Mouse (Mus musculus) gastrocnemius, adult 2 months (tissue): ENCODE results near the gene Pnkp. TPM values are rescaled to one million over a fixed set of nuclear protein-coding genes. Genes with fewer than 3 reads are reported as not detected.

Experiments
- DNase-seq: peaks from one replicate; pipeline ENCODE4 v3.0.0; 2022
- H3K27ac ChIP-seq: fragments of 200-600 bp; 2 replicates; pipeline ENCODE4 v1.8.1; 2022; ENCODE audit warnings: mild to moderate bottlenecking
- H3K4me3 ChIP-seq: fragments of 200-600 bp; 2 replicates; pipeline ENCODE4 v1.8.1; 2022; ENCODE audit warnings: mild to moderate bottlenecking, moderate library complexity
- CTCF ChIP-seq: fragments of 200-600 bp; IDR thresholded peaks from 2 replicates; pipeline ENCODE4 v1.8.1; 2022; ENCODE audit warnings: antibody characterized with exemption, mild to moderate bottlenecking, moderate library complexity
- intact Hi-C: fragments of 180-260 bp; cut with DNase I; formaldehyde crosslinking; loops from one replicate; pipeline ENCODE4 v1.15.1; 2025
- total RNA-seq, 2 experiments: library from RNA; stranded (reverse); gene quantifications; 2 replicates each; pipeline ENCODE4 v1.2.3; 2021

Pnkp gene
- total RNA-seq, 2 experiments from 2014 or later, result 19.4 to 21.2 TPM

DNA sequence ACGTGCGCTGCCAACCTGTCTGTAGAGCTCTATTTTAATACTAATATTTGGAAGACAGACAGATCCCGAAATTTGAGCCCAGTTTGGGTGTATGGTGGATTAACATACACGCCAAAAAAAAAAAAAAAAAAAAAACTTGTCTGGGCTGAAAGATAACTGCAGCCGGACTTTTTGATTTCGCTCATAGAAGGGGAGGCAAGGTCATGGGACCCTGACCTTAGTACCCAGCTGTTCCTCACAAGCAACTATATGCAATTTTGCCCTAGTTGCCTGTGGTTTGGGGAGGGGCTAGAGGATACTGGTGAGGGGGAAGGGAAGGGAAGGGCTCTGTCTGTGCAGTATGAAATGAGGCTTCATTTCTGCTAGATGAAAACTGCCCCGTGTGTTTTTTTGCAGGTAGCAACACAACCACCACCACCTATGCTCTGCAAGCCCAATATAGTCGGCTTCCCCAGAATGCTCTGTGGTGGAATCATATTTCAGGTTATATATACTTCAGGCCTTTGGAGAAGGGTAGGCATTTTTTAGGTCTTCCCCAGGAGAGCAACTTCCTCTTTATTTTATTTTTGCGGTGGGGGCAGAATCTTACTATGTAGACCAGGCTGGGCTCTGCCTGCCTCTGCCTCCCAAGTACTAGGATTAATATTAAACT is 548 bp upstream of the Pnkp start:
- no peak for DNase-seq
- TF ChIP-seq CTCF, result no peak
- intact Hi-C loops, result no loop called here
- H3K4me3 ChIP-seq, result peak overlapping the region; percentile 98
- H3K27ac ChIP-seq, result peak overlapping the region; percentile 92

DNA sequence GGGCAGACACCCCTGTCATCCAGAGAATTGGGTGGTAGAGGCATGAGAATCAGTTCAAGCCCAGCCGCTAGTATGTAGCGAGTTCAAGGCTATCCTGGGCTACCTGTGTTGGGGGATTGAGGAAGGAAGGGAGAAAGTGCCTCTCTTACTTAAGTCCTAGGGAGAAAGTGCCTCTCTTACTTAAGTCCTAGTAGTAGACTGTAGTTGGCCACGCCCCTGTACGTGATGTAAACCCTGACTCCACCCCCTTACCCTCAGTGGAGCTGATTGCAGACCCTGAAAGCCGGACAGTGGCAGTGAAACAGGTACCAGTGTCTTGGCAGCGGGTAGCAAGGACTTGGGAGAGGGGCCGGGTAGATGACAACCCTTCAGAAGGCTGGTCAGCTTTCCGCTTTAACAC is 966 bp downstream of the Pnkp start:
- DNase-seq, result peak; percentile 46
- intact Hi-C loops, result no loop called here
- no peak for TF ChIP-seq CTCF
- Histone ChIP-seq H3K4me3 (peak overlapping the region; percentile 98), H3K27ac (peak overlapping the region; percentile 92)

DNA sequence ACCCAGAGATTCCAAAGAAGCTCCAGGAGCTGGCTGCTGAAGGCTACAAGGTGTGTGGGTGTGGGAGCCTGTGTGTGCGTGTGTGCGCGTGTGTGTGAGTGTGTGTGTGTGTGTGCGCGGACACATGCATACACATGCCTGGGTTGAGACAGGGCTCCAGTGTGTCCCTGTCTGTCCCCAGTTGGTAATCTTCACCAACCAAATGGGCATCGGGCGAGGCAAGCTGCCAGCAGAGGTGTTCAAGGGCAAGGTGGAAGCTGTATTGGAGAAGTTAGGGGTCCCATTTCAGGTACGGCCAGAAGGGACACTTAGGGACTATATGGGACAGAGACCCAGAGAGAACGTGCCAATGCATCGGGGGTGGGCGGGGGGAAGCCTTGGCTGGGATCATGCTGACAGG is 3.0 kb downstream of the Pnkp start:
- no peak for TF ChIP-seq CTCF
- H3K4me3 ChIP-seq, result no peak overlapping the region
- H3K27ac ChIP-seq, result no peak overlapping the region
- peak; percentile 41 for DNase-seq
- intact Hi-C loops, result no loop called here

DNA sequence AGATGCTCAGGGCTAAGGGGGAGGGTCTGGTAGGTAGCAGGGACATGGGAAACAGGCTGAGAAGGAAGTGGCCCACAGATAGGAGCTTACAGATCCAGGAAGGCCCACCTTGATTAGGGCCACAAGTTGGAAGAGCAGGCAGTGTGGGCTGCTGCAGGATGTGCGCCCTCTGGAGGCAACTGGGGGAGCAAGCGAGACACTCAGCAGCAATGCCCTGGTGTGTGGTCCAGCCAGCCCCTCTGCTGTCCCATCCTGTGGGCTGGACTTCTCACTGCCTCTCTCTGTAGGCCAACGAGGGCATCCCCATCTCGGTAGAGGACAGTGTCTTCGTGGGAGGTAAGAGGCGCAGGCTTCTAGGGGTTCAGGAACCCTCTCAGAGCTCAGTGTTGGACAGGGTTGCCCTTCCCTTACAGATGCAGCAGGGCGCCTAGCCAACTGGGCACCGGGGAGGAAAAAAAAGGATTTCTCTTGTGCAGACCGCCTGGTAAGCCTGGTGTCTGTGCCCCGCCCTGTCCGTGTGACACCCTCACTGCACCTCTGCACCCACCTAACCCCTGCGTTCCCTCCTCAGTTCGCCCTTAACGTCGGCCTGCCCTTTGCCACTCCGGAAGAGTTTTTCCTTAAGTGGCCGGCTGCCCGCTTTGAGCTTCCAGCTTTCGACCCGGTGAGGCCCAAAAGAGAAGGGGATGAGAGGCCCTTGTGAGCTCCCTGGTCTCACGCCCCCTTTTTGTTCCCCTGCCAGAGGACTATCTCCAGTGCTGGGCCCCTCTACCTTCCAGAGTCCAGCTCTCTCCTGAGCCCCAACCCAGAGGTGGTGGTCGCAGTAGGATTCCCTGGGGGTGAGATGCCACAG is 3.9 kb downstream of the Pnkp start:
- Histone ChIP-seq H3K4me3 (no peak overlapping the region), H3K27ac (peak overlapping the region; percentile 40; the same call in 1 of the 2 replicates)
- peak; percentile 93; the same call in 1 of the 2 replicates for TF ChIP-seq CTCF
- DNase-seq, result peak; percentile 83
- intact Hi-C loops, result no loop called here

DNA sequence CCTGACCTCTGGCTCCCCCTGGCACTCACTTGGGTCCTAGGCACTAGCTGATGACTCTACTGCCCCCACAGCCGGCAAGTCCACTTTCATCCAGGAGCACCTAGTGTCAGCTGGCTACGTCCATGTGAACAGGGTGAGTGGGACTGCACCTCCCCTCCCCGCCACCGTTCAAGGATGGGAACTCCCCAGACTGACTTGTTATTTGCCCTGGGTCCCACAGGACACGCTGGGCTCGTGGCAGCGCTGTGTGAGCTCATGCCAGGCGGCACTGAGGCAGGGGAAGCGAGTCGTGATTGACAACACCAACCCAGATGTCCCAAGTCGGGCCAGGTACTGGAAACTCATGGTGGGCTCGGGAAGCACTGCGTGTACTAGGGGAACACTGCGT is 4.5 kb downstream of the Pnkp start:
- no peak overlapping the region for H3K4me3 ChIP-seq
- TF ChIP-seq CTCF, result no peak
- intact Hi-C loops, result no loop called here
- DNase-seq, result peak; percentile 32
- peak overlapping the region; percentile 40; the same call in 1 of the 2 replicates for H3K27ac ChIP-seq

DNA sequence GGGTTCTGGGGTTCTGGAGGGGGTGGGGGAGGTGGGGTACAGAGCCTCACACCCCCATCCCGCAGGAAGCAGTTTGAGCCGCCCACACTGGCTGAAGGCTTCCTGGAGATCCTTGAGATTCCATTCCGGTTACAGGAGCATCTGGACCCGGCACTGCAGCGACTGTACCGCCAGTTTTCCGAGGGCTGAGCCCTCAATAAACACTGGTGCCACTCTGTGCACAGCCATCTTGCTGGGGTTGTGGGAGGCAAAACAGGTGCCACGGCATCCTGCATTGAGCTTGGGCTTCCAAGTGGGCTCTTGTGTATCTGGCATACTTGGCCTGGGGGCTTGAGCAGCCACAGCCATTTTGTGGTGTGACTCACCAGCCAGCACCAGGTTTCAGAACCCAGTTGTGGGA is 5.5 kb downstream of the Pnkp start:
- intact Hi-C loops, result no loop called here
- H3K4me3 ChIP-seq, result no peak overlapping the region
- DNase-seq, result peak; percentile 36

DNA sequence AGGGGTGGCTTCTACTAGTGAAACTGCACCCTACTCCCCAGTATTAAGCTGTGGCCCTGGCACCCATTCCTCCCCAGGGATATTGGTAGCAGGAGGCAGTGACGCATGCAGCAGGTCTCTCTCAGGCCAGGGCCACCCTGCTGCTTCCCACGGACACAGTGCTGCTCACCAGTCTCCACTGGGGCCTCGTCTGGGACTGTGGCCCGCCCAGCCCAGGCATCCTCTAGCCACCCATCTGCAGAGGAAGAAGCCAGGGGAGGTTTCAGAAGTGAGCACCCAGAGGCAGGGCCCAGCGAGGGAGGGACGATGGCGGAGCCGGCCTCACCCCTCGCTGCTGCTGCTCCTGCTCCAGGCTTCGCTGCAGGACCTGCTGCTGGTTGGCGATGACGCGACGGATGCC is 6.3 kb downstream of the Pnkp start:
- peak; percentile 22 for DNase-seq
- H3K4me3 ChIP-seq, result no peak overlapping the region
- TF ChIP-seq CTCF, result no peak
- H3K27ac ChIP-seq, result no peak overlapping the region
- intact Hi-C loops, result no loop called here

More for the DNA sequence above, 5.5 kb downstream of the Pnkp start:
- no peak for TF ChIP-seq CTCF
- H3K27ac ChIP-seq, result no peak overlapping the region

DNA sequence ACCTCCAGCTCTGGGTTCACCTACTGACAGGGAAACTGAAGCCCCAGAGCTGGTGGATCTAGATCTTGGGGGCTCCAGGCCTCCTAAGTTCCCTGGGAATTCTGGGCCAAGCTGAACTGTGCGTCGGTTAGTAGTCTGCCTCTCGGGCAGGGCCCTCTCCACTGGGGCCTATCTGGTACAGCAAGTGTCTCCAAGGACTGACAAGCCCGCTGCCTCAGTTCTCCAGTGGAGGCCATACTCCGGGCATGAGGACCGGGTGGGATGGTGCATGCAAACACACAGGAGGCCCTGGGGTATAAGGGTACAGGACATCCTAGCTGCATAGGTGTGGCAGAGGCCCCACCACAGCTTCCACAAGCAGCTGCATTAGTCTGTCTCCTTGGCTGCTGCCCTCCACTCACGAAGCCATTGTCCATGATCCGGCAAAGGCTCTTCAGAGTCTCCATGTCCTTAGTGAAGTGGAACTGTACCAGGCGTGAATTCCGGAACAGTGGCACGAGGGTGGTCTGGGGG is 7.1 kb downstream of the Pnkp start:
- no peak for TF ChIP-seq CTCF
- peak; percentile 24 for DNase-seq
- H3K4me3 ChIP-seq, result no peak overlapping the region
- intact Hi-C loops, result no loop called here
- H3K27ac ChIP-seq, result peak overlapping the region; percentile 99; the same call in 1 of the 2 replicates

DNA sequence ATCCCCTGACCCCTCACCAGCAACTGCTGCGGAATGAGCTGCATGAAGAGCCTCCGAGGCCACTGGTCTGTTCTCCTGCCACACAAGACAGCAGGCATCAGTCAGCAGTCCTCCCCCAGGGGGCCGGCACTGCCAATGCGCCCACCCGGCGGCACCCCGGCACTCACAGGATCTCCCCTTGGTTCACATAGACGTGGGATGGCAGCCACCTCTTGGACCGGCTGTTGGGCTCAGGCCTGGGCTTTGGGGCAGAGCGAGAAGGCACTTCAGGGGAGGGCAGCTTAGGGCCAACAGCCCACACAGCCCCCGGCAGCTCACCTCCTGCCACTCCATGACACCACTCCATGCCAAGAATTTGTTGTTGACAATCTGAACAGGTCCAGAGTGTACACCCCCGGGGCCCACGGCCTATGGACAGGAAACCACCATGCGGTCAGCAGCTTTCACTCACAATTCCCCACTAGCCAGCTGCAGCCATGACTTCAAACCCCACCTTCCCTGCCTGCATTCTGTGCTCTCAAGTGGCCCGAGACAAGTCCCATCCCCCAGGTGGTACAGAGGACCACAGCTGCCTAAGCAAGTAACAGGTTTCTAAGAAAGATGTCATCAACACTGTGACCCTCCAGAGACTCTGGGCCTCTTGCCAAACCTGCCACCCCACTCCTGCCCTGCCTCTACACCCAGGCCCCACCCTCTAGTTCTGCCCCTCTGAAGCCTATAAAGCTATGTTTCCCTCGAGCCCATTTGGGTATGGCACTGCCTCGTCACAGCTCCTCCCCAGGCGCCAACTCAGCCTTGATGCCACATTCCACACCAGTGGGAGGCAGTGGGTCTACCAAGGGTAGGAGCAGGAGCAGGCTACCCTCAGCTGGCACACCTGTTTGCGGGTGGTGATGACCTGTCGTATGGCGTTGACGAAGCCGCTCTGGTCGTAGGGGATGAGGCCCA is 7.9 kb downstream of the Pnkp start:
- Histone ChIP-seq H3K27ac (peak overlapping the region; percentile 99), H3K4me3 (no peak overlapping the region)
- DNase-seq, result peak; percentile 46
- no peak for TF ChIP-seq CTCF
- intact Hi-C loops, result no loop called here

DNA sequence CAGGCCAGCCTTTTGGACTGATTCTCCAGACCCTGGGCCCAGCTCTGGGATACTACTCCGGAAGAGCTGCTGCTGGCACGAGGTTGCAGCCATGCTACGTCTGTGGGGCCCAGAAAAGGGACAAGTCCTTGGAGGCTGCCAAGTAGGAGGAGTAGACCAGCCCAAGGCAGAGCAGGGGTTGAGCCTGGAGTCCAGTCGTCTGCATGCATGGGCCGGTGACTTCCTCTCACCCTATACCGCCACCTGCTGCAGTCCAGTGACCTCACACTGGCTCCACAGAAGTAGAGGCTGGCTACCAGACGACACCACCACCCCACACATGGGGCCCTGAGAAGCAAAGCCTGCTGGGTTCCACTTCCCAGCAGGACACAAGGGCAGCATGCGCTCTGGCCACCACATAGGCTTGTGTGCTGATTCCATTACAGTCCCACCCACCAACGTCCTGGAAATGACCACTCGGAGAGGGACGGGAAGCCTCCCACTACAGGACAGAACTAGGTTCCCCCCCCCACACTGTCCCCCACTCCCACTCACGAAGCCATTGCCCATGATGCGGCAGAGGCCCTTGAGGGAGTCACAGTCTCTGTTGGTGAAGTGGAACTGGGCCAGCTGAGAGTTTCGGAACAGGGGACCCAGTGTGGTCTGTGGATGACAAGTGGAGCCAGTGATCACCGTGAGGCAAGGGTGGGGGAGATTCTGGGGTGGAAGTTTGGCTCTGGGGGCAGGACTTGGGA is 9.5 kb downstream of the Pnkp start:
- peak; percentile 34; the same call in 1 of the 2 replicates for TF ChIP-seq CTCF
- intact Hi-C loops, result no loop called here
- peak overlapping the region; percentile 97 for H3K4me3 ChIP-seq
- H3K27ac ChIP-seq, result peak overlapping the region; percentile 99
- peak; percentile 78 for DNase-seq

DNA sequence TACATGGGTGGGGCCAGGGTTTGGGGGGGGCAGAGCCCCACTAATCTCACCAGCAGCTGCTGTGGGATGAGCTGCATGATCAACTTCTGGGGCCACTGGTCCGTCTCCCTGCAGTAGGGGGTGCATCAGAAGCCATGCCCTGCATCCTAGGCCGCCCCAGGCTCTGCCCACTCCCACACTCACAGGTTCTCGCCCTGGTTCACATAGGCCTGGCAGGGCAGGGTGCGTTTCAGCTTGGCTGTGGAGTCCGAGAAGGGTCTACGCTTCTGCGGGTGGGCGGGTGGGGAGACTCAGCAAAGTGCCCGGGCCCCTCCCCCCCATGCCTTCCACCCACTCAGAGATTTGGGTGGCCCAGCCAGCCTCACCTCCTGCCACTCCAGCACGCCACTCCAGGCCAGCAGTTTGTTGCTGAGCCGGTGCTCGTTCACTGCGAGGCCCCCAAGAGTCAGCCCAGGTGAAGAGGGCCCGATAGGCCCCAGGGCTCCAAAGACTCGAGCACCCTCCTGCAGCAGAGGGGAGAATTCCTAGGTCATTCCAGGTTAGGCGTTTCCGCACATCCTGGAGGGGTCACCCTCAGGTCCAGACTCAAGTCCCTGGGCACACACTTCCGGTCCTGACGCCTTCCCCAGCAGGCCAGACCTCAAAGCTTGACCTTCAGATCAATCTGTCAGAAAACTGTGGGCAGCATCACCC is 10.2 kb downstream of the Pnkp start:
- peak overlapping the region; percentile 99 for H3K27ac ChIP-seq
- intact Hi-C loops, result no loop called here
- peak; percentile 41 for DNase-seq
- peak overlapping the region; percentile 97 for H3K4me3 ChIP-seq
- no peak for TF ChIP-seq CTCF
